Mouse (Mus musculus): ENCODE data around the gene Lipt2. TPM values are rescaled to one million over a fixed set of nuclear protein-coding genes. Genes with fewer than 3 reads are reported as not detected.

Gene Lipt2
- polyA plus RNA-seq, 1 experiment: 4.6 TPM

DNA sequence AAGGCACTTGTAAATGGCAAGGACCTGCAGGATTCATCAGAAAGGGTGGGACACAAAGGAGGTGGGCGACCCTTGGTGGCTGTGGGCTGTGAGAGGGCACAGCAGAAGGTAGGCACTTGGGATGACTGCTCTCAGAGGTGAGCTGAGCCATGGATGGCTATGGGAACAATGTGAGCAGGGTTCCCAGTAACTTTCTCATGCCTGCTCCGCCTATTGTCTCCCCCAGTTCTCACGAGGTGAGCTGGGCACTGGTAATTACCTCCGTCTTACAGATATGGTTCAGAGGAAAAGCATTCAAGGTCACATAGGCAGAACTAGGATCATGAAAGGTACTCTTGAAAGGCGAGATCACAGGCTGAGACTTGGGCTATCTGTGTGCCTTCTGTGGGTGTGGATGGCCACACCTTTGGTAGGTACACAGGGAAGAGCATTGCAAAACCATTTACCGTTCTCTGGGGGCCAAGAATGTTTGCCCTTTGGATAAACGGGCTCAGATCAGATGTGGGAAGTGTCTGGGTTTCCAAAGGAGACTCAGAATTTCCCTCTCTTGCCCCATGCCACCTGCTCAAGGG lies 20.8 kb downstream of the Lipt2 start:
- peaks cover 5% of the 10 kb centered on the region; the same call in 1 of the 2 replicates for H3K4me1 ChIP-seq (ENCODE audit: control insufficient read depth, insufficient read depth, low read length)
- 65% methylated on average over 7 of the region's 7 CpGs for WGBS
- TF ChIP-seq POLR2A (IDR thresholded peaks at IDR 0.05; ENCODE audit: borderline replicate concordance, extremely low read depth, low read depth, low read length) (no peak), CTCF (IDR thresholded peaks at IDR 0.05; ENCODE audit: insufficient read depth, low read length) (no peak)
- no peak overlapping the region for H3K4me3 ChIP-seq (replicated peaks; ENCODE audit: extremely low read depth, low read depth, low read length)
- no peak for DNase-seq

DNA sequence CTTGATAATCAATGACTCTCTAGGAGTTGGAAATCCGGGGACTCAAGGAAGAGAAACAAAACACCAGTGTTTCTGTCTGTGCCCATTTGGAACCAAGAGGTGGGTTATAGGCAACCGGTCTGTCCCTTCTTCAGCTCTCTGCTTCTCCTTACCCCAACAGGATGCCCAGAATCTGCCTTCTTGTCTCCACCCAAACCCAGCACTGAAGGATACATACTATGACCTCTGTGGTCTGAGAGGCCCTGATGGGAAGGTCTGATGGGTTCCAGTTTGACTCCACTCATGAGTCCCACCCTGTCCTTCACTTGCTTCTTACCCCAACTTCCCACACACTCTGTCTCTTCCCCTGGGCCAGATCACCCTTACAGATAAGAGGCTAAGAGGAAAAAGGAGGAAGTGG lies 22.1 kb downstream of the Lipt2 start:
- WGBS: 88% methylated on average over 2 of the region's 2 CpGs
- TF ChIP-seq POLR2A (IDR thresholded peaks at IDR 0.05; ENCODE audit: borderline replicate concordance, extremely low read depth, low read depth, low read length): no peak
- no peak for DNase-seq
- H3K4me3 ChIP-seq (replicated peaks; ENCODE audit: extremely low read depth, low read depth, low read length): no peak overlapping the region
- H3K4me1 ChIP-seq (ENCODE audit: control insufficient read depth, insufficient read depth, low read length): peaks cover 5% of the 10 kb centered on the region; the same call in 1 of the 2 replicates

DNA sequence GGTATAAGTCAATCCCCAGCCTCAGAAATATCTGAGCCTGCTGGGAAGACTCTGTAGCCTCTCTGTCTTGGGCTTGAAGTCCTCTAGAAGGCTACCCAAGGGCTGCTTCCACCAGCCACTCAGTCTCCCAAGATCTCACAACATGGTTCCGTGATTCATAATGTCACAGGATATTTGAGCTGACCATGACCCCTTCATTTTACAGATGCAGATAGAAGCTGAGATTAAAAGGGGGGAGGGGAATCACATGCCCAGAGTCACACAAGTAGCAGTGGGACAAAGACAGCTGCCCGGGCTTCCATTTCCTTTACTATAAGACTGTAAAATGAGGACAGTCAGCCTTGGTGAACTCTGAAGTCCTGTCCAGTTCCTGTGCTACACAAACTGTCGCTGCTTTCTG lies 22.5 kb downstream of the Lipt2 start:
- TF ChIP-seq CTCF (IDR thresholded peaks at IDR 0.05; ENCODE audit: insufficient read depth, low read length) (no peak), POLR2A (IDR thresholded peaks at IDR 0.05; ENCODE audit: borderline replicate concordance, extremely low read depth, low read depth, low read length) (no peak)
- DNase-seq: no peak

DNA sequence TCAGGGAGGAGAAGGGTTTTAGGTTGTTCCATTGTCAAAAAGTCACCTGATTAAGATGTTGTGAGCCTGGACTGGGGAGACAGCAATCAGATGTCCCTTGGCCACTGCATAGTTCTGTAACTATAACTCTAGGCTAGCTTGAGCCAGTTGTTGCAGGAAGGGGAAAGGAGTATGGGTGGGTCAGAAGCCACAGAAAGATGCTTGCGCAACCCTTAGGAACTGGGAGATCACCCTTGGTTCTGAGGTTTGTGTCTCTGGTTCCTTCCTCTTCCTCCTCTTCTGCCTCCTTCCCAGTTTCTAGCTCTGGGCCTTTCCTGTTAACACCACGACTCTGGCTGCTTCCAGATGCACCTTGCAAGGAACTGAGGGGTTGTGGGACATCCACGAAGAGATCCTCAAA lies 23.3 kb downstream of the Lipt2 start:
- H3K4me1 ChIP-seq (ENCODE audit: control insufficient read depth, insufficient read depth, low read length): peaks cover 5% of the 10 kb centered on the region; the same call in 1 of the 2 replicates
- no peak for DNase-seq
- H3K4me3 ChIP-seq (replicated peaks; ENCODE audit: extremely low read depth, low read depth, low read length): no peak overlapping the region
- no peak for TF ChIP-seq POLR2A (IDR thresholded peaks at IDR 0.05; ENCODE audit: borderline replicate concordance, extremely low read depth, low read depth, low read length)
- no peak for TF ChIP-seq CTCF (IDR thresholded peaks at IDR 0.05; ENCODE audit: insufficient read depth, low read length)
- WGBS: 71% methylated on average over 3 of the region's 3 CpGs

More for the DNA sequence above, 22.5 kb downstream of the Lipt2 start:
- H3K4me3 ChIP-seq (replicated peaks; ENCODE audit: extremely low read depth, low read depth, low read length): no peak overlapping the region
- peaks cover 5% of the 10 kb centered on the region; the same call in 1 of the 2 replicates for H3K4me1 ChIP-seq (ENCODE audit: control insufficient read depth, insufficient read depth, low read length)
- 73% methylated on average over 3 of the region's 3 CpGs for WGBS

DNA sequence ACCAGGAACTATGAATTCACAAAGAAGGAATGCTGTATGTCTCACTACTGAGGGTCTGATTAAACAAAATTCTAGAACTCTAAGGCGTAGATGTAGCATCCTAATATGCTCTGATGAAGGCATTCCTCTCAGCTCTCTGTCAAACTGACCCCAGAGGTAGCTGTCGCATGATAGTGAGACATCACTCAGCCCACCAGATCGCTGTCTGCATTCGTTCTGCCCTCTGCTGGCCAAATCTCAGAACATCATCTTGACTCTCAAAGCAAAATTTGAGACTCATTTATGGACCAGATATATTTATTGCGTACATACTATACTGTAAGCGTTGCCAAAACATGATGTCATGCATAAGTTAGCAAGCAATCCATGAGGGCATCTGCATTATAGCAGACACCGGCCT lies 28.5 kb downstream of the Lipt2 start:
- peak; percentile 31 for DNase-seq
- no peaks in the 10 kb centered on the region for H3K4me1 ChIP-seq (ENCODE audit: control insufficient read depth, insufficient read depth, low read length)
- TF ChIP-seq CTCF (IDR thresholded peaks at IDR 0.05; ENCODE audit: insufficient read depth, low read length) (peak; percentile 88), POLR2A (IDR thresholded peaks at IDR 0.05; ENCODE audit: borderline replicate concordance, extremely low read depth, low read depth, low read length) (no peak)
- H3K4me3 ChIP-seq (replicated peaks; ENCODE audit: extremely low read depth, low read depth, low read length): no peak overlapping the region
- 17% methylated on average over 7 of the region's 7 CpGs for WGBS

DNA sequence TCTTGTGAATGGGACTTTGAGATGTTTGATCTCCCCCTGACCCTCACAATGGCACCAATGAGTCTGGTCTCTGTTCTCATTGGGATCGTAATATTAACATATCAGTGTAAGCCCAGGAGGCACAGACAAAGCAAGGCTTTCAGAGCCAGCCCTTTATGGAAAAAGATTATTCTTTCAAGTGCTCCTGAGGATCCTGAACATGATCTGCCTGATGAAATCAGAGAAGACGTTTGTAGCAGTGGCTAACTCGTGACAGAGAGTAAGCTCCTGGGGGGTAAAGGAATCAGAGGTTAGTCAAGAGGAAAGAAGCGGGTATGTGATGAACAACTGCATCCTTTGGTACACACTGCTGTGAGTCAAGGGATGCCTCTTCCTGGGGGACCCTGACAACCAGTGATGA lies 31.1 kb downstream of the Lipt2 start:
- TF ChIP-seq POLR2A (IDR thresholded peaks at IDR 0.05; ENCODE audit: borderline replicate concordance, extremely low read depth, low read depth, low read length) (no peak), CTCF (IDR thresholded peaks at IDR 0.05; ENCODE audit: insufficient read depth, low read length) (no peak)
- DNase-seq: no peak
- Histone ChIP-seq H3K4me1 (ENCODE audit: control insufficient read depth, insufficient read depth, low read length) (no peaks in the 10 kb centered on the region), H3K4me3 (replicated peaks; ENCODE audit: extremely low read depth, low read depth, low read length) (no peak overlapping the region)
- 50% methylated on average over 4 of the region's 4 CpGs for WGBS

DNA sequence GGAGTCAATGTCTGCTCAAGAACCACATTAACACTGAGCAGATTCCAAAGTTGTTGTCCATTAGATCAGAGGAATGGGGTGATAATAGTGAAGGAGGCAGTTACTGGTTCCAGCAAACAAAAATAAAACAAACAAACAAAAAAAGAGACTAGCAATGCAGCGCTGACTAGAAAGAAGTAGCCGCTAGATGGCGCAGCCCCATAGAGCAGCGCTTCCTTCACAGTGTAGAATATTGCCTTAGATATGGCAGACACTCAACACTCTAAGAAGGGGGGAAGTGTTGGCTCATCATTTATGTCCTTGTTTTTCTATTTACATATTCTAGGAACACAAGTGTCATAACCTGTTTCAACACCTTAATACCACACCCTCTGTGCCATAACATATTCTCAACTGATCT lies 31.7 kb downstream of the Lipt2 start:
- peak; percentile 43 for DNase-seq
- WGBS: 2% methylated on average over 4 of the region's 4 CpGs
- TF ChIP-seq CTCF (IDR thresholded peaks at IDR 0.05; ENCODE audit: insufficient read depth, low read length) (peak; percentile 87), POLR2A (IDR thresholded peaks at IDR 0.05; ENCODE audit: borderline replicate concordance, extremely low read depth, low read depth, low read length) (no peak)
- Histone ChIP-seq H3K4me3 (replicated peaks; ENCODE audit: extremely low read depth, low read depth, low read length) (no peak overlapping the region), H3K4me1 (ENCODE audit: control insufficient read depth, insufficient read depth, low read length) (no peaks in the 10 kb centered on the region)

DNA sequence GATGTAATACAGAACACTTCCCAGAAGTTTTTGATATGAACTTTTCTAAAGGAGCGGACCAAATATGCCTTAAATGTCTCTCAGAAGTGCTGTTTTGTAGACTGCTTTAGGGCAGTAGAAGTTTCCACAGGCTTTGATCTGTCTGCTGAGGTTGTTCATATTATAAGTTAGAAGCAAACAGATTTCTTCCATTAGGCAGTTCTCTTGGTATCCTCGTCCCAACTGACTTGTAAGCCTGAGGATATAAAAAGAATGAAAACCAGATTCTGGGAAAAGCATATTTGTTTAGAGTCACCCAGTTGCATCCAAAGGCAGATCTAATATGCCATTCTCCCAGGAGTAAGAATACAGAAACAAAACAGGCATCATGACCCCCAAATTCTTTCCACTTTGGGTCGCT lies 42.1 kb downstream of the Lipt2 start:
- no peaks in the 10 kb centered on the region for H3K4me1 ChIP-seq (ENCODE audit: control insufficient read depth, insufficient read depth, low read length)
- no peak for DNase-seq
- no peak for TF ChIP-seq CTCF (IDR thresholded peaks at IDR 0.05; ENCODE audit: insufficient read depth, low read length)
- no peak for TF ChIP-seq POLR2A (IDR thresholded peaks at IDR 0.05; ENCODE audit: borderline replicate concordance, extremely low read depth, low read depth, low read length)
- 81% methylated on average over 3 of the region's 3 CpGs for WGBS
- no peak overlapping the region for H3K4me3 ChIP-seq (replicated peaks; ENCODE audit: extremely low read depth, low read depth, low read length)

DNA sequence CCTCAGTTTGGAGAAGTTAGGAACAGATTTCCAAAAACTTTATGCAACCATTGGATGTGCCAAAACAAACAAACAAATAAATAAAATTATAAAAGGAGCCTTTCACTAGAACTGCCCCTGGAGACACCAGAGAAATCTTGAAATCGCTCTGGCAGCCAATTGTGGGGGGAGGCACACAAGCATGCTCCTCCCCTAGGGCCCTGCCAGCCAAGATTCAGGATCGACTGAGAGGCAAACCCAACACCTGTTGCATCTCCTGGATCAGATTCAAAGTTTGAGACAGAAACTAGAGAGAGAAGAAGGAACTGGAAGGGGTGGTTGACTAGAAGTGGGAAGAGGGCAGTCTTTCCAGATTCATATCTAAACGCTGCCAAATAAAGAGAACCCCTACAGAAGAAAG lies 44.5 kb downstream of the Lipt2 start:
- DNase-seq: no peak
- no peak overlapping the region for H3K4me3 ChIP-seq (replicated peaks; ENCODE audit: extremely low read depth, low read depth, low read length)
- H3K4me1 ChIP-seq (ENCODE audit: control insufficient read depth, insufficient read depth, low read length): peaks cover 4% of the 10 kb centered on the region; the same call in 1 of the 2 replicates
- TF ChIP-seq CTCF (IDR thresholded peaks at IDR 0.05; ENCODE audit: insufficient read depth, low read length) (no peak), POLR2A (IDR thresholded peaks at IDR 0.05; ENCODE audit: borderline replicate concordance, extremely low read depth, low read depth, low read length) (no peak)
- 51% methylated on average over 3 of the region's 3 CpGs for WGBS

DNA sequence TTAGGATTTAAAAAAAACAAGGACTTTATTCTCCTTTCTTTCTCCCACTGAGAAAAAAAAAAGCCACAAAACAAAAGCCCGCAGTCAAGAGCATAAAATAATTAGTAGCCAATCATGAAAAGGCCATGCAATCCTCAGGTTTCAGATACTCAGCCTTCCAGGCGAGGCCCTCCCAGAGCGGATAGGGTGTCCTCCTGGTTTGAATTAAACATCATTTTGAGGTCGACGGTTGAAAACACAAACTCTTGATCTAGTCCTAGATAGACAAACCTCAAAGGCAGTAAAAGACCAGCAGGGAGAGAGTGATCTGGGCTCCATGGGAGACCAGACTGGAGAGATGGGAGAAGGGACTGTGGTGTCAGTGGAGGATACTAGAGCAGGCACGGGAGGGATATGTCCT lies 45.8 kb downstream of the Lipt2 start:
- DNase-seq: no peak
- 86% methylated on average over 6 of the region's 6 CpGs for WGBS
- Histone ChIP-seq H3K4me3 (replicated peaks; ENCODE audit: extremely low read depth, low read depth, low read length) (no peak overlapping the region), H3K4me1 (ENCODE audit: control insufficient read depth, insufficient read depth, low read length) (peaks cover 4% of the 10 kb centered on the region; the same call in 1 of the 2 replicates)
- TF ChIP-seq CTCF (IDR thresholded peaks at IDR 0.05; ENCODE audit: insufficient read depth, low read length) (no peak), POLR2A (IDR thresholded peaks at IDR 0.05; ENCODE audit: borderline replicate concordance, extremely low read depth, low read depth, low read length) (no peak)

Measured in lung, adult 2 months (tissue).